Mouse (Mus musculus) E14TG2a.4 (cell line): ENCODE measurements at regions not wholly inside any gene's neighbourhood (a gene's known extent, or its start where the extent isn't known, plus 50 kb on each side); places are given as distances from the start of the nearest gene placed in this dataset.
A peak's percentile ranks its signal among the peaks of the same experiment; 100 is the strongest.

Source experiments
- H3K27me3 ChIP-seq: 2 replicates; pipeline ENCODE4 v1.6.1; 2014; ENCODE audit warnings: low read length, control low read depth; ENCODE audit not compliant: insufficient read depth
- H3K36me3 ChIP-seq: 2 replicates; pipeline ENCODE4 v1.6.1; 2014; ENCODE audit warnings: low read length, control low read depth; ENCODE audit not compliant: insufficient read depth
- H3K4me1 ChIP-seq: replicated peaks from 2 replicates; pipeline ENCODE4 v1.6.1; 2014; ENCODE audit warnings: low read depth, low read length, control low read depth
- H3K4me3 ChIP-seq: replicated peaks from 2 replicates; pipeline ENCODE4 v1.5.1; 2014; ENCODE audit warnings: mild to moderate bottlenecking, low read length
- H3K9me3 ChIP-seq: 2 replicates; pipeline ENCODE4 v1.6.1; 2014; ENCODE audit warnings: low read length, control low read depth
- CTCF ChIP-seq: conservative IDR thresholded peaks from 2 replicates; pipeline ENCODE4 v1.5.1; 2014; ENCODE audit warnings: low read length
- NANOG ChIP-seq: IDR thresholded peaks from 2 replicates; pipeline ENCODE4 v1.6.1; 2014; ENCODE audit warnings: borderline replicate concordance, low read length, mixed read lengths
- POU5F1 ChIP-seq: IDR thresholded peaks from 2 replicates; pipeline ENCODE4 v1.6.1; 2014; ENCODE audit warnings: low read length, borderline replicate concordance

GRCm38 (mm10) chr1:6059090-6059489 is 1251.4 kb downstream of the Gm37988 start:
- no peak for TF ChIP-seq POU5F1
- peak; percentile 93 for TF ChIP-seq NANOG
- H3K36me3 ChIP-seq, result no peaks in the 10 kb centered on the region
- no peak overlapping the region for H3K4me3 ChIP-seq
- H3K27me3 ChIP-seq, result no peaks in the 10 kb centered on the region
- 0 out of 2 replicates have a peak, but pooled peaks cover 3% of the 10 kb centered on the region for H3K4me1 ChIP-seq
- no peaks in the 10 kb centered on the region for H3K9me3 ChIP-seq

GRCm38 (mm10) chr1:6076543-6076942 is 1268.9 kb downstream of the Gm37988 start:
- no peaks in the 10 kb centered on the region for H3K4me1 ChIP-seq
- no peaks in the 10 kb centered on the region for H3K36me3 ChIP-seq
- H3K9me3 ChIP-seq, result no peaks in the 10 kb centered on the region
- no peak overlapping the region for H3K4me3 ChIP-seq
- no peaks in the 10 kb centered on the region for H3K27me3 ChIP-seq
- no peak for TF ChIP-seq POU5F1

GRCm38 (mm10) chr1:6081876-6082275 is 1274.2 kb downstream of the Gm37988 start:
- H3K9me3 ChIP-seq, result no peaks in the 10 kb centered on the region

GRCm38 (mm10) chr1:6094162-6094934 is 1286.7 kb downstream of the Gm37988 start:
- Histone ChIP-seq H3K36me3 (no peaks in the 10 kb centered on the region), H3K4me3 (no peak overlapping the region), H3K27me3 (no peaks in the 10 kb centered on the region), H3K4me1 (no peaks in the 10 kb centered on the region), H3K9me3 (peaks cover 8% of the 10 kb centered on the region)
- TF ChIP-seq NANOG (no peak), POU5F1 (no peak), CTCF (no peak)

More at GRCm38 (mm10) chr1:6081876-6082275, 1274.2 kb downstream of the Gm37988 start:
- H3K4me3 ChIP-seq, result no peak overlapping the region
- no peaks in the 10 kb centered on the region for H3K36me3 ChIP-seq
- TF ChIP-seq POU5F1 (no peak), CTCF (no peak), NANOG (no peak)
- H3K27me3 ChIP-seq, result no peaks in the 10 kb centered on the region
- H3K4me1 ChIP-seq, result no peaks in the 10 kb centered on the region

GRCm38 (mm10) chr1:6117557-6117956 is 1309.9 kb downstream of the Gm37988 start:
- H3K4me1 ChIP-seq, result peaks cover 11% of the 10 kb centered on the region
- TF ChIP-seq POU5F1 (peak; percentile 54), CTCF (no peak), NANOG (peak; percentile 83)
- no peaks in the 10 kb centered on the region for H3K27me3 ChIP-seq
- peaks cover 5% of the 10 kb centered on the region; the same call in 1 of the 2 replicates for H3K9me3 ChIP-seq
- H3K4me3 ChIP-seq, result no peak overlapping the region
- no peaks in the 10 kb centered on the region for H3K36me3 ChIP-seq

- H3K9me3 ChIP-seq, result no peaks in the 10 kb centered on the region
- no peaks in the 10 kb centered on the region for H3K27me3 ChIP-seq
- no peak overlapping the region for H3K4me3 ChIP-seq
- H3K36me3 ChIP-seq, result no peaks in the 10 kb centered on the region
- TF ChIP-seq CTCF (peak; percentile 72), POU5F1 (no peak), NANOG (no peak)
- H3K4me1 ChIP-seq, result no peaks in the 10 kb centered on the region
These were observed 1327.4 kb downstream of the Gm37988 start for GRCm38 (mm10) chr1:6135066-6135465.

GRCm38 (mm10) chr1:6140245-6140644 is 1332.6 kb downstream of the Gm37988 start:
- H3K4me3 ChIP-seq, result no peak overlapping the region
- H3K4me1 ChIP-seq, result peaks cover 18% of the 10 kb centered on the region
- H3K27me3 ChIP-seq, result no peaks in the 10 kb centered on the region
- no peaks in the 10 kb centered on the region for H3K9me3 ChIP-seq
- no peak for TF ChIP-seq POU5F1
- no peak for TF ChIP-seq NANOG
- no peak for TF ChIP-seq CTCF
- no peaks in the 10 kb centered on the region for H3K36me3 ChIP-seq

- Histone ChIP-seq H3K9me3 (no peaks in the 10 kb centered on the region), H3K4me3 (no peak overlapping the region), H3K4me1 (peaks cover 18% of the 10 kb centered on the region), H3K27me3 (no peaks in the 10 kb centered on the region), H3K36me3 (no peaks in the 10 kb centered on the region)
- peak; percentile 64; the same call in 1 of the 2 replicates for TF ChIP-seq NANOG
- no peak for TF ChIP-seq CTCF
These were observed 1335.1 kb downstream of the Gm37988 start for GRCm38 (mm10) chr1:6142816-6143215.

- peaks cover 18% of the 10 kb centered on the region for H3K4me1 ChIP-seq
- no peak for TF ChIP-seq NANOG
- no peak for TF ChIP-seq POU5F1
- peak; percentile 95 for TF ChIP-seq CTCF
- no peak overlapping the region for H3K4me3 ChIP-seq
- H3K9me3 ChIP-seq, result no peaks in the 10 kb centered on the region
- no peaks in the 10 kb centered on the region for H3K27me3 ChIP-seq
- no peaks in the 10 kb centered on the region for H3K36me3 ChIP-seq
These were observed 1336.2 kb downstream of the Gm37988 start for GRCm38 (mm10) chr1:6143891-6144290.
